Mouse (Mus musculus) forebrain, embryonic 10.5 days (tissue): ENCODE measurements at regions not wholly inside any gene's neighbourhood (a gene's known extent, or its start where the extent isn't known, plus 50 kb on each side); places are given as distances from the start of the nearest gene placed in this dataset.

Experiments used
- DNase-seq: peaks from one replicate; pipeline ENCODE4 v3.0.0-alpha.2; 2017; ENCODE audit warnings: low spot score; ENCODE audit errors: extremely low spot score
- H3K27ac ChIP-seq: fragments of 300-500 bp; sonication (generic); 2 replicates; pipeline ENCODE4 v1.5.1; 2016; ENCODE audit warnings: mild to moderate bottlenecking
- H3K27me3 ChIP-seq: fragments of 300-500 bp; sonication (generic); 2 replicates; pipeline ENCODE4 v1.6.1; 2016; ENCODE audit warnings: mild to moderate bottlenecking; ENCODE audit not compliant: poor library complexity, severe bottlenecking
- H3K36me3 ChIP-seq: fragments of 300-500 bp; sonication (generic); replicated peaks from 2 replicates; pipeline ENCODE4 v1.6.1; 2016; ENCODE audit warnings: mild to moderate bottlenecking, moderate library complexity
- H3K4me1 ChIP-seq: fragments of 300-500 bp; sonication (generic); 2 replicates; pipeline ENCODE4 v1.6.1; 2016
- H3K4me3 ChIP-seq: fragments of 300-500 bp; sonication (generic); 2 replicates; pipeline ENCODE4 v1.5.1; 2016; ENCODE audit warnings: mild to moderate bottlenecking, moderate library complexity
- H3K9me3 ChIP-seq: fragments of 300-500 bp; sonication (generic); 2 replicates; pipeline ENCODE4 v1.6.1; 2016; ENCODE audit warnings: mild to moderate bottlenecking, moderate library complexity
- WGBS: fragments of 180-500 bp; shearing (Covaris S2); methylation state at CpG from one replicate; pipeline ENCODE4 v1.1.7; 2016; 5-methylcytosine and 5-hydroxymethylcytosine counted together

- Histone ChIP-seq H3K4me1 (peaks cover 17% of the 10 kb centered on the region; the same call in 1 of the 2 replicates), H3K9me3 (no peaks in the 10 kb centered on the region), H3K36me3 (no peaks in the 10 kb centered on the region), H3K27ac (no peak overlapping the region), H3K27me3 (no peaks in the 10 kb centered on the region), H3K4me3 (no peak overlapping the region)
- WGBS: 86% methylated on average over 4 of the region's 4 CpGs
- DNase-seq: no peak
These were observed 159.5 kb upstream of the Irf2bp2 start for GRCm38 (mm10) chr8:126753059-126753855.

GRCm38 (mm10) chr8:126751416-126752140 lies 157.8 kb upstream of the Irf2bp2 start:
- H3K36me3 ChIP-seq: no peaks in the 10 kb centered on the region
- no peaks in the 10 kb centered on the region for H3K9me3 ChIP-seq
- no peak overlapping the region for H3K4me3 ChIP-seq
- no peaks in the 10 kb centered on the region for H3K27me3 ChIP-seq
- 71% methylated on average over 6 of the region's 6 CpGs for WGBS
- peaks cover 17% of the 10 kb centered on the region; the same call in 1 of the 2 replicates for H3K4me1 ChIP-seq
- no peak overlapping the region for H3K27ac ChIP-seq
- DNase-seq: no peak

- H3K4me1 ChIP-seq: peaks cover 18% of the 10 kb centered on the region
- no peak overlapping the region for H3K4me3 ChIP-seq
- no peaks in the 10 kb centered on the region for H3K9me3 ChIP-seq
- 68% methylated on average over 18 of the region's 18 CpGs for WGBS
- H3K36me3 ChIP-seq: no peaks in the 10 kb centered on the region
- no peak for DNase-seq
- H3K27ac ChIP-seq: peak overlapping the region; percentile 30; the same call in 1 of the 2 replicates
- H3K27me3 ChIP-seq: no peaks in the 10 kb centered on the region
These were observed 152.4 kb upstream of the Irf2bp2 start for GRCm38 (mm10) chr8:126745992-126746775.

DNA sequence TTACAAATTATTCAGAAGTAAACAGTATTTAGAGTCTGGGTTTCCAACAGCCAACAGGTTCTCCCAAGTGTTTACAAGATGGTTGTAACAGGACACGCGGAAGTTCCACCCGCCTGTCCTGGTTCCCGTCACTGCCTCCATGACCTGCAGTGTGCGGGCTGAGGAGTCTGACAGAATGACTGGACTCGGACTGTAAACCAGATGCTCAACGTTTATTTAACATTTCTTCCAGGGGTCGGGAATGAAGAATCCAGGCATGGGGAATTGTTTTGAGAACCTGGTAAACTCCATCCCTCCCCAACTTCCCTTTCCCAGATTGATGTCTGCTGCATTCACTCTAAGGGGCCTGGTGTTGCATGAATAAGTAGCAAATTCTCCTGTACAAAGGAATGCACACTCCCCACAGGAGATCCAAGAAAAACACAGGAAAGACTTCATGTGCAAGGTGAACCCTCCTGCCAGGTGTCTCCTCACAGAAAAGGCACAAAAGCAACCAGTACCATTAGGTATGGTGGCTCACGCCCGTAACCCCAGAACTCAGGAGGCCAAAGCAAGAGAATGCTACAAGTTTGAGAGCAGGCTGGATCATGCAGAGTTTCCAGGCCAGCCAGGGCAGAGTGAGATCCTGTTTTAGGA lies 151.1 kb upstream of the Irf2bp2 start:
- H3K9me3 ChIP-seq: no peaks in the 10 kb centered on the region
- WGBS: 77% methylated on average over 10 of the region's 10 CpGs
- H3K27ac ChIP-seq: peak overlapping the region; percentile 22; the same call in 1 of the 2 replicates
- no peaks in the 10 kb centered on the region for H3K27me3 ChIP-seq
- H3K4me3 ChIP-seq: no peak overlapping the region
- DNase-seq: no peak
- peaks cover 20% of the 10 kb centered on the region for H3K4me1 ChIP-seq
- H3K36me3 ChIP-seq: no peaks in the 10 kb centered on the region

- Histone ChIP-seq H3K36me3 (no peaks in the 10 kb centered on the region), H3K27ac (no peak overlapping the region), H3K4me1 (peaks cover 20% of the 10 kb centered on the region), H3K27me3 (no peaks in the 10 kb centered on the region; the same call in 1 of the 2 replicates), H3K4me3 (no peak overlapping the region), H3K9me3 (no peaks in the 10 kb centered on the region)
- 82% methylated on average over 9 of the region's 9 CpGs for WGBS
- DNase-seq: no peak
These were observed 149.5 kb upstream of the Irf2bp2 start for GRCm38 (mm10) chr8:126743296-126743695.

- Histone ChIP-seq H3K9me3 (no peaks in the 10 kb centered on the region), H3K27me3 (no peaks in the 10 kb centered on the region; the same call in 1 of the 2 replicates), H3K36me3 (no peaks in the 10 kb centered on the region), H3K27ac (no peak overlapping the region), H3K4me1 (peaks cover 20% of the 10 kb centered on the region), H3K4me3 (no peak overlapping the region)
- WGBS: 87% methylated on average over 3 of the region's 3 CpGs
- DNase-seq: no peak
These were observed 148.3 kb upstream of the Irf2bp2 start for GRCm38 (mm10) chr8:126742081-126742480.

GRCm38 (mm10) chr8:126741031-126741430 lies 147.2 kb upstream of the Irf2bp2 start:
- Histone ChIP-seq H3K9me3 (no peaks in the 10 kb centered on the region), H3K27me3 (no peaks in the 10 kb centered on the region; the same call in 1 of the 2 replicates), H3K4me3 (no peak overlapping the region), H3K27ac (no peak overlapping the region), H3K36me3 (no peaks in the 10 kb centered on the region), H3K4me1 (peaks cover 28% of the 10 kb centered on the region)
- 89% methylated on average over 3 of the region's 3 CpGs for WGBS
- no peak for DNase-seq

DNA sequence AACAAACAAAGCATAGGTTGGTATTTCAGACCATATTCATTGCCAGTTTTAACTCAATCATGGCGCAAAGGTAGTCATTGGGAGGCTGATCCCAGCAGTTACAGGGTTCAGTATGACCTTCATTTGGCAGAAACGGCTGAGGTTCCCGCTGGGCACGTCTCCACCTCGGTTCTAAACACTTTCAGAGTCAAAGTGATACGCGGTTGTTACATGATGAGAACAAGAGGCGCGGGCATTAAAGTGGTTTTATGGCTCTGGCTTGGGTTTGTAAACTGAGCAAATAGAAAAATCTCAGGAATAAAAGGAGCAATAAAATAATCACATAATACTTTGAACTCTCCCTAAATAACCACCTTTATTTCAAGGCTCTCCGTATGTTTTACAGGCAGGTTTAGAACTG lies 146.0 kb upstream of the Irf2bp2 start:
- Histone ChIP-seq H3K27me3 (no peaks in the 10 kb centered on the region; the same call in 1 of the 2 replicates), H3K27ac (no peak overlapping the region), H3K9me3 (no peaks in the 10 kb centered on the region), H3K36me3 (no peaks in the 10 kb centered on the region), H3K4me1 (peaks cover 31% of the 10 kb centered on the region), H3K4me3 (no peak overlapping the region)
- no peak for DNase-seq
- WGBS: 91% methylated on average over 10 of the region's 10 CpGs

GRCm38 (mm10) chr8:126737032-126737431 lies 143.2 kb upstream of the Irf2bp2 start:
- 80% methylated on average over 5 of the region's 5 CpGs for WGBS

GRCm38 (mm10) chr8:126736441-126736962 lies 142.7 kb upstream of the Irf2bp2 start:
- Histone ChIP-seq H3K27me3 (no peaks in the 10 kb centered on the region; the same call in 1 of the 2 replicates), H3K9me3 (no peaks in the 10 kb centered on the region), H3K27ac (peak overlapping the region; percentile 75), H3K4me3 (no peak overlapping the region), H3K4me1 (peaks cover 53% of the 10 kb centered on the region), H3K36me3 (no peaks in the 10 kb centered on the region)
- 41% methylated on average over 10 of the region's 10 CpGs for WGBS
- no peak for DNase-seq

More at GRCm38 (mm10) chr8:126737032-126737431, 143.2 kb upstream of the Irf2bp2 start:
- no peak for DNase-seq
- Histone ChIP-seq H3K4me1 (peaks cover 54% of the 10 kb centered on the region), H3K4me3 (no peak overlapping the region), H3K36me3 (no peaks in the 10 kb centered on the region), H3K27me3 (no peaks in the 10 kb centered on the region; the same call in 1 of the 2 replicates), H3K9me3 (no peaks in the 10 kb centered on the region), H3K27ac (no peak overlapping the region)

- Histone ChIP-seq H3K4me3 (no peak overlapping the region), H3K27ac (peak overlapping the region; percentile 75), H3K27me3 (peaks cover 2% of the 10 kb centered on the region; the same call in 1 of the 2 replicates), H3K36me3 (no peaks in the 10 kb centered on the region), H3K9me3 (no peaks in the 10 kb centered on the region), H3K4me1 (peaks cover 48% of the 10 kb centered on the region)
- 57% methylated on average over 25 of the region's 25 CpGs for WGBS
- DNase-seq: no peak
These were observed 142.0 kb upstream of the Irf2bp2 start for GRCm38 (mm10) chr8:126735488-126736440.
